Mouse (Mus musculus): ENCODE results near the gene Cbr1. TPM values are rescaled to one million over a fixed set of nuclear protein-coding genes. Genes with fewer than 3 reads are reported as not detected.

The Cbr1 gene
- polyA plus RNA-seq (2014; fragmentation: Nextera tagmentation; extraction: Ambion mirVana), result 105 and 107 TPM in 2 replicates

DNA sequence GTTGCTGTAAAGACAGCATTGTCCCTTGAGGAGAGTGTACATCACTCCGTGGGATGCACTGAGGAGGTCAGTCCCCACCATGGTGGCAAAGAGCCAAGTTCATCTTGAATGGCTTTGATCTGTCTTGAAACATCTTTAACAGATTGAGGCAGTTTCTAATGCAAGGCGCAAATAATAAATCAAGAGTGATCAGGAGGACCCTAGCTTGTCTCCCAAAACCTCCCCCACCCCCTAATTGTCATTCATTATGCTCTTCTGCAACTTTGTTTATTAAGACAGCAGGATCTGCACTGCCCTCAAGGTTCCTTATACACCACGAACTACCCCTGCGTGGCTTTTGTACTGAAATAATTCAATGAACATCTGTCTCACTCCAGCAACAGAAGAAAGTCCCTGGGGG, at the start of gene Cbr1:
Gene Cbr1, plus strand, starts transcription at position 301 of the 400 bp plus-strand sequence.
- peak within 1 kb of the TSS; percentile 50 for H3K4me3 ChIP-seq (ENCODE audit: low read depth, low read length)
- DNase-seq (ENCODE audit: low spot score) (no peak), ATAC-seq (ENCODE audit: insufficient read depth, low FRiP score, low TSS enrichment) (no peak)
- no peaks in the 10 kb centered on the region for H3K9me3 ChIP-seq (ENCODE audit: control insufficient read depth, low read length)
- H3K9ac ChIP-seq (ENCODE audit: low read length), result no peak within 1 kb of the TSS
- H3K36me3 ChIP-seq (ENCODE audit: control insufficient read depth, insufficient read depth, low read length), result no peaks in the 10 kb centered on the region
- H3K27me3 ChIP-seq (ENCODE audit: control insufficient read depth, insufficient read depth, low read length), result no peaks in the 10 kb centered on the region
- H3K27ac ChIP-seq (ENCODE audit: low read depth, low read length), result no peak within 1 kb of the TSS
- peak within 1 kb of the TSS; percentile 63 for H3K4me2 ChIP-seq (ENCODE audit: low read depth)
- peaks cover 8% of the 10 kb centered on the region; the same call in 1 of the 2 replicates for H3K4me1 ChIP-seq (ENCODE audit: control insufficient read depth, insufficient read depth, low read length)
- 55% methylated on average over 4 of the region's 4 CpGs for WGBS

DNA sequence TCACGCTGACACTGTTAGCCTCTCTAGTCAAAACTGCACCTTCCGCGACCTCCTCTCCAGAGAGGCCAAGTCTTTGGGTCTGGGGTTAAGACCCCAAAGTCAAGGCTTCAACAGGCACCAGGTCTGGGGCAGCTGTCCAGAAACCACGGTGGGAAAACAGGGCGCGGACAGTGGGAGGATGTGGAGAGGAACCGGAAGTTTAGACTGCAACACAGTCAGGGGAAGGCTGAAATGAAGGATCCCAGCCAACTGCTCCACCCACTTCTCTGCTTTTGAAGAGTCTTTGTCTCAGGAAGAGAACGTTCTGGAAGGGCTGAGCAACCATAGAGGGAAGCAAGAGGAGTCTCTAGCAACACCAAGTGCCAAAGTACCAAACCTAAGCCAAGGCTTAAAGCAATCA, 48.0 kb upstream of the Cbr1 start:
- Histone ChIP-seq H3K4me3 (ENCODE audit: low read depth, low read length) (no peak overlapping the region), H3K9ac (ENCODE audit: low read length) (no peak overlapping the region), H3K36me3 (ENCODE audit: control insufficient read depth, insufficient read depth, low read length) (no peaks in the 10 kb centered on the region), H3K27ac (ENCODE audit: low read depth, low read length) (no peak overlapping the region), H3K27me3 (ENCODE audit: control insufficient read depth, insufficient read depth, low read length) (no peaks in the 10 kb centered on the region), H3K4me2 (ENCODE audit: low read depth) (no peak overlapping the region), H3K4me1 (ENCODE audit: control insufficient read depth, insufficient read depth, low read length) (no peaks in the 10 kb centered on the region), H3K9me3 (ENCODE audit: control insufficient read depth, low read length) (no peaks in the 10 kb centered on the region)
- WGBS, result 71% methylated on average over 8 of the region's 8 CpGs
- DNase-seq (ENCODE audit: low spot score) (no peak), ATAC-seq (ENCODE audit: insufficient read depth, low FRiP score, low TSS enrichment) (no peak)

DNA sequence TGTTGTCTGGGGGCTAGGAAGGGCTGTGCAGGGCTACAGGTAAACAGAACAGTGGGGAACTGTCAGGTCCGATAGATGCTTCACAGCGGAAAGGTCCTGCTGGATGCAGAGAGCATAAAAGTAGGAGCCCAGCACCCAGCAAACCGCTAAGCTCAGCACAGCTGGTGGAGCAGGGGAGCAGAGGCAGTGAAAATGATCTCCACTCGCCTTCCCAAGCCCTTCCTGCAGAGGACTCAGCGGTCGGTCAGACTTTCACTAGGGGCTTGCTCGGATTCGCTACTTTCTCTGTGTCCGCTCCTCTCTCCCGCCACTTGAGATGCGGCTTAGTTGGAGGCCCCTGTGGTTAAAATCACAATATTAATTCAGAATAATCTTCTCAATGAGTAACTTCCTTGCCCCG, 47.2 kb upstream of the Cbr1 start:
- no peaks in the 10 kb centered on the region for H3K36me3 ChIP-seq (ENCODE audit: control insufficient read depth, insufficient read depth, low read length)
- H3K9ac ChIP-seq (ENCODE audit: low read length), result no peak overlapping the region
- no peaks in the 10 kb centered on the region for H3K9me3 ChIP-seq (ENCODE audit: control insufficient read depth, low read length)
- DNase-seq (ENCODE audit: low spot score) (no peak), ATAC-seq (ENCODE audit: insufficient read depth, low FRiP score, low TSS enrichment) (no peak)
- no peak overlapping the region for H3K27ac ChIP-seq (ENCODE audit: low read depth, low read length)
- no peak overlapping the region for H3K4me3 ChIP-seq (ENCODE audit: low read depth, low read length)
- no peak overlapping the region for H3K4me2 ChIP-seq (ENCODE audit: low read depth)
- 11% methylated on average over 12 of the region's 12 CpGs for WGBS
- no peaks in the 10 kb centered on the region for H3K27me3 ChIP-seq (ENCODE audit: control insufficient read depth, insufficient read depth, low read length)
- no peaks in the 10 kb centered on the region for H3K4me1 ChIP-seq (ENCODE audit: control insufficient read depth, insufficient read depth, low read length)

DNA sequence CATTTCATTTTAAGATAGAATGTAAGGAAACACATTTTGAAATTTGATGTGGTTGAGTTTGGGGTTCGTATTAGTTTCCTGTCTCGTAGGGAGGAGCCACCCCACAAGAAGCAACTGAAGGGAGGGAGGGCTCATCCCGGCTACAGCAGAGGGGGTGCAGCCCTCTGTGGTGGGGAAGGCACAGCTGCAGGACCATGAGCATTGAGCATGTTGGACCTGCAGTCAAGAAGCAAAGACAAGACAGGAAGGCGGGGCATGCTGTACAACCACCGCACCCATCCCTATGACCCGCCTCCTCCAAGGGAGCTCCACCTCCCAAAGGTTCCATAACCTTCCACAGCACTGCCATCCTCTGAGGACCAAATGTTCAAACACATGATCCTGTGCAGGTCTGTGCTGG, 33.3 kb upstream of the Cbr1 start:
- Histone ChIP-seq H3K27me3 (ENCODE audit: control insufficient read depth, insufficient read depth, low read length) (no peaks in the 10 kb centered on the region), H3K4me3 (ENCODE audit: low read depth, low read length) (no peak overlapping the region), H3K4me2 (ENCODE audit: low read depth) (no peak overlapping the region), H3K36me3 (ENCODE audit: control insufficient read depth, insufficient read depth, low read length) (no peaks in the 10 kb centered on the region), H3K9ac (ENCODE audit: low read length) (no peak overlapping the region), H3K9me3 (ENCODE audit: control insufficient read depth, low read length) (no peaks in the 10 kb centered on the region), H3K4me1 (ENCODE audit: control insufficient read depth, insufficient read depth, low read length) (no peaks in the 10 kb centered on the region), H3K27ac (ENCODE audit: low read depth, low read length) (no peak overlapping the region)
- WGBS, result 96% methylated on average over 6 of the region's 6 CpGs
- no peak for DNase-seq (ENCODE audit: low spot score)
- no peak for ATAC-seq (ENCODE audit: insufficient read depth, low FRiP score, low TSS enrichment)

DNA sequence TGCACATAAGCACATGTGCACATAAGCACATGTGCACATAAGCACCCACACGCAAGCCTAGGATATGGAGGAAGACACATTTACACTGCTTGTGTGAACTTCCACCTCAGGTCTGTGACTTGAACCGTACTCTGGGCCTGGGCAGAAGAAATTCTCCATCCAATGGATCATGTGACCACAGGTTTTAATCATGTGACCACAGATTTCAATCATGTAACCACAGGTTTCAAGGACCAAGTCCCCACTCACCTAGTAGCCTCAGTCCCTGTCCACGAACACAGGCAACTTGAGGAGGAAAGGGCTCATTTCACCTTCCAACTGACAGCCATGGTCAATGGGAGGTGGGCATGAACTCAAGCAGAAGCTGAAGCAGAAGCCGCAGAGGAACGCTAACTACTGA, 32.2 kb upstream of the Cbr1 start:
- Histone ChIP-seq H3K27me3 (ENCODE audit: control insufficient read depth, insufficient read depth, low read length) (no peaks in the 10 kb centered on the region), H3K9me3 (ENCODE audit: control insufficient read depth, low read length) (no peaks in the 10 kb centered on the region), H3K9ac (ENCODE audit: low read length) (no peak overlapping the region), H3K4me2 (ENCODE audit: low read depth) (no peak overlapping the region), H3K36me3 (ENCODE audit: control insufficient read depth, insufficient read depth, low read length) (no peaks in the 10 kb centered on the region), H3K27ac (ENCODE audit: low read depth, low read length) (no peak overlapping the region), H3K4me1 (ENCODE audit: control insufficient read depth, insufficient read depth, low read length) (no peaks in the 10 kb centered on the region), H3K4me3 (ENCODE audit: low read depth, low read length) (no peak overlapping the region)
- DNase-seq (ENCODE audit: low spot score), result no peak
- WGBS, result 97% methylated on average over 5 of the region's 5 CpGs
- no peak for ATAC-seq (ENCODE audit: insufficient read depth, low FRiP score, low TSS enrichment)

DNA sequence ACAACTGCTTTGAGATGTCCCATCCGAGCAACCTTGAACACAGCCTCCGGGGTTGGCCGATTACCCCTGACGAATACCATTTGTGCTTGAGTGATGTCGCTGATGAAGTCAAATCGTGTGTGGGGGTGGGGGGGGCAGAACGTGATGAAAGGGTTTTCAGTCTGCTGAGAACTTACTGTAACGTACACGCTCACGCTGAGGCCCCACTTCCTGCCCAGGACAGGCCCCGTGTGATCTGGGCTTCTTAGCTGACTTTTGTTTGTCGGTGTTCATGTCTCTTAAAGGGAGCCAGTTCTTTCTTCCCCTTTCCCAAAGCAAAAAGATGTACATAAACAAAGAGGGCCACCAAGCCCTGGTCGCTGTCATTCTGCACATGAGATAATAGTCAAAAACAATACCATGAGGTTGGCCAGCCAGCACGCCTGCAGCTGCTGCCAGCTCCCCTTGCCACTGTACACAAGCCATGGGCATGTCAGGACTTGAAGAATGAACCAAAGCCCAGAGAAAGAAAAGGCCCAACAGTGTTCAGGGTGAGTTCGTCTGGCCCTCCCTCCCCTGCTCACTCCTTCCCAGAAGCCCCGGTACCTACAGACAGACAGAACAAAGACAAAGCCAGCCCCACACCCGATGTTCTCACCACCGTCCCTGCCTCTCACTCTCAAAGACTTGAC, 31.0 kb upstream of the Cbr1 start:
- WGBS, result 62% methylated on average over 18 of the region's 18 CpGs
- no peak for ATAC-seq (ENCODE audit: insufficient read depth, low FRiP score, low TSS enrichment)

DNA sequence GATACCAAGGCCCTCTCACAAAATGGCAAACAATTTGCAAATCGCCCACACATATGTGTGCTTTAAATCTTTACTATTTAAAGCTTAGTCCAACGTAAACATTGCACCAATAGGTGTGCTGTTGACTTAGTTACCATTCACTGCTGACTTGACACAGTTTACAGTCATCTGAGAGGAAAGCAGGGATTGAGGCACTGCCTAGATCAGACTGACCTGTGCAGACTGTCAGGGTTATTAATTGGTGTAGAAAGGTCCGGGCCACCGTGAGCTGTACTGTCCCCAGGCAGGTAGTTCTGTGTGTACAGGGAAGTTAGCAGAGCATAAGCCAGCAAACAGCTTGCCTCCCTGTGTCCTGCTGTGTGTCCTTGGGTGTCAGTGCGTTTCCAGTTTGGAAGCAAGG, 30.1 kb upstream of the Cbr1 start:
- ATAC-seq (ENCODE audit: insufficient read depth, low FRiP score, low TSS enrichment), result no peak
- H3K4me2 ChIP-seq (ENCODE audit: low read depth), result no peak overlapping the region
- H3K36me3 ChIP-seq (ENCODE audit: control insufficient read depth, insufficient read depth, low read length), result no peaks in the 10 kb centered on the region
- H3K27me3 ChIP-seq (ENCODE audit: control insufficient read depth, insufficient read depth, low read length), result no peaks in the 10 kb centered on the region
- no peak overlapping the region for H3K4me3 ChIP-seq (ENCODE audit: low read depth, low read length)
- H3K9ac ChIP-seq (ENCODE audit: low read length), result no peak overlapping the region
- 83% methylated on average over 5 of the region's 5 CpGs for WGBS
- H3K27ac ChIP-seq (ENCODE audit: low read depth, low read length), result no peak overlapping the region
- H3K9me3 ChIP-seq (ENCODE audit: control insufficient read depth, low read length), result no peaks in the 10 kb centered on the region
- DNase-seq (ENCODE audit: low spot score), result no peak
- H3K4me1 ChIP-seq (ENCODE audit: control insufficient read depth, insufficient read depth, low read length), result no peaks in the 10 kb centered on the region

More for the DNA sequence above, 31.0 kb upstream of the Cbr1 start:
- H3K9me3 ChIP-seq (ENCODE audit: control insufficient read depth, low read length), result no peaks in the 10 kb centered on the region
- DNase-seq (ENCODE audit: low spot score), result peak; percentile 34
- no peaks in the 10 kb centered on the region for H3K36me3 ChIP-seq (ENCODE audit: control insufficient read depth, insufficient read depth, low read length)
- no peak overlapping the region for H3K4me2 ChIP-seq (ENCODE audit: low read depth)
- H3K27ac ChIP-seq (ENCODE audit: low read depth, low read length), result no peak overlapping the region
- H3K4me1 ChIP-seq (ENCODE audit: control insufficient read depth, insufficient read depth, low read length), result no peaks in the 10 kb centered on the region
- no peak overlapping the region for H3K4me3 ChIP-seq (ENCODE audit: low read depth, low read length)
- no peak overlapping the region for H3K9ac ChIP-seq (ENCODE audit: low read length)
- H3K27me3 ChIP-seq (ENCODE audit: control insufficient read depth, insufficient read depth, low read length), result no peaks in the 10 kb centered on the region

DNA sequence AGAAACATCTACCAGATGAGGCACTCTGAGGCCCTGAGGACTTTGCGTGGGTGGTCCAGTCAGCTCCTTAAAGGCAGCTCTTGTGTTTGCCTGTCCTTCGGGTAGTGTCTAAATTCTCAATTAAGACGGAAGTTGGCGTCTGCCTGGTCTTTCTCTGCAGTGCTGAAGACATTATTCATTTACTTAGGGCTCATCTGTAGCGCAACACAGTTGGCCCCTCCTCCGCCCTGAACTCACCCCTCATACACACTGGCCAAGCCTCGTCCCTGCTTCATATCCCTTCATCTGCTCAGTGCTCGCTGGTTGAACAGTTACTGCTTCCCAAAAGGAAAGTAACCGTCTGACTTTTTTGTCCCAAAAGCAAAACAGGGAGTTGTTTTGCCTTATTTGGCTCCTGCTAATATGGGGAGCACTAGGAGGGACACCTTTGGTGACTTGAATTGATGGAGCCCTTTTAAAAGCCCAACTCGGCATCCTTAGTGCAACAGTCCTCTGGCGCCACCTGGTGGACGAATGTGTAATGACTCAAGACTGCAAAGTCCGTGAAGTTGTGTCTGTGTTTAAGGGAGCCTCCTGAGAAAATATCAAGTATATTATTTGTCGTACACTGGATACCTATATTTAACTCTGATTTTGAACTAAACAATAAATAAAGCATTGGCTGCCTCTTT, 29.1 kb upstream of the Cbr1 start:
- no peaks in the 10 kb centered on the region for H3K9me3 ChIP-seq (ENCODE audit: control insufficient read depth, low read length)
- H3K27me3 ChIP-seq (ENCODE audit: control insufficient read depth, insufficient read depth, low read length), result no peaks in the 10 kb centered on the region
- H3K36me3 ChIP-seq (ENCODE audit: control insufficient read depth, insufficient read depth, low read length), result no peaks in the 10 kb centered on the region
- no peaks in the 10 kb centered on the region for H3K4me1 ChIP-seq (ENCODE audit: control insufficient read depth, insufficient read depth, low read length)
- ATAC-seq (ENCODE audit: insufficient read depth, low FRiP score, low TSS enrichment) (no peak), DNase-seq (ENCODE audit: low spot score) (peak; percentile 83)
- H3K4me2 ChIP-seq (ENCODE audit: low read depth), result no peak overlapping the region
- 38% methylated on average over 14 of the region's 14 CpGs for WGBS
- no peak overlapping the region for H3K4me3 ChIP-seq (ENCODE audit: low read depth, low read length)
- no peak overlapping the region for H3K27ac ChIP-seq (ENCODE audit: low read depth, low read length)
- no peak overlapping the region for H3K9ac ChIP-seq (ENCODE audit: low read length)
